In the genomic region with DNA sequence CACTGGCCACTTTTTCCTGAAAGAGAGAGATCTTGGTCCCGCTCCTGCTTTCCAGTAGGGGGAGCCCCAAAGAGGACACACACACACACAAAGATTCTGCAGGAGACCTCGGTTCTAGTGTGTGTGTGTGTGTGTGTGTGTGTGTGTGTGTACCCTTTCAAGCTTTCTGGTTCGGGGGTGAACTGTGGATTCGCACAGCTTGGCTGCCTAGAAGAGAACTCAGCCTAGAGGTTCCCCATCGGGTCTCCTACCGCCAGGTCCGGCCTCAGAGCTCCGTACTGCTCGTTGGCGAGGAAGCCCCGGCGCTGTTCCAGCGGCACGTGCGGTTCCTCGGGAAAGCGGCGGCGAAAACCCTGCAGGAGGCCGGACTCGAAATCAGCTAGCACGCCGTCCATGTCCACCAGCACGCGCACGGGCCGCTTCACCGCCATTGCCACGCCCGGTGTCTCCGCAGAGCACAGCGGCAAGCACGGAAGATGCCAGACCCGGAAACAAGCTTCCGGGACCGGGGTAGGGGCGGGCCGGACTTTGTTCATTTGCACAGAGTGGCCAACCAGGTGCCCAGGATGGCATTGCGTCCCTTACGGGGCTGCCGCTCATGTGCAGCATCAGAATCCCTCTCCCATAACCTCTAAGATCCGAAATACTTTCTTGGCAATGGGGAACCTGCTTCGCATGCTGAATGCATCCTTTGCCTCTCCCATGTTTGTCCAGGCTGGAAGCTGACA, we compare ENCODE assay signal across 8 mouse cellular contexts. TPM values are rescaled to one million over a fixed set of nuclear protein-coding genes. Genes with fewer than 3 reads are reported as not detected.
DNase-seq lines count a peak whose midpoint lies in the region; ATAC-seq and TF ChIP-seq lines count a peak whose summit lies in the region.

A gene (minus strand): TSS at position 507 of the 728 bp plus-strand sequence.

- no peak for TF ChIP-seq POLR2A in bone marrow macrophage, adult 2 months (IDR thresholded peaks at IDR 0.05; ENCODE audit: borderline replicate concordance, low read depth, low read length)
- TF ChIP-seq POLR2A in embryonic fibroblast, embryonic 13.5 days (IDR thresholded peaks at IDR 0.05; ENCODE audit: low read depth, low read length), result peak; percentile 89
- peak; percentile 63; the same call in 1 of the 2 replicates for TF ChIP-seq POLR2A in limb, embryonic 14.5 days (IDR thresholded peaks at IDR 0.05; ENCODE audit: borderline replicate concordance, extremely low read depth, insufficient read depth, insufficient read length)
- peak; percentile 92 for TF ChIP-seq POLR2A in spleen, adult 2 months (IDR thresholded peaks at IDR 0.05; ENCODE audit: low read depth, low read length)

- H3K4me3 ChIP-seq in bone marrow macrophage, adult 2 months (ENCODE audit: insufficient read depth, low read length), result peak within 1 kb of the TSS; percentile 79
- H3K4me3 ChIP-seq in embryonic fibroblast, embryonic 13.5 days (ENCODE audit: insufficient read depth, low read length), result peak within 1 kb of the TSS; percentile 51
- peak within 1 kb of the TSS; percentile 69 for H3K4me3 ChIP-seq in kidney, embryonic 14.5 days (ENCODE audit: low read length)
- H3K4me3 ChIP-seq in limb, embryonic 14.5 days (replicated peaks; ENCODE audit: low read length), result peak within 1 kb of the TSS; percentile 68
- peak within 1 kb of the TSS; percentile 57 for H3K4me3 ChIP-seq in midbrain, embryonic 16.5 days (ENCODE audit: low read depth, low read length)
- peak within 1 kb of the TSS; percentile 80 for H3K4me3 ChIP-seq in spleen, adult 2 months (ENCODE audit: extremely low read depth, insufficient read depth, insufficient read length)

- DNase-seq in B cell, adult 2 months, result peak; percentile 85 to 86
- DNase-seq in heart, adult 9 months (ENCODE audit: low spot score in 2 of 2), result peak; percentile 74 to 82
- peak; percentile 71 for DNase-seq in limb, embryonic 14.5 days (ENCODE audit: low spot score)
- peak; percentile 59 to 87 for DNase-seq in spleen, adult 2 months (ENCODE audit: low read depth in 1 of 2, low spot score in 2 of 2)

- peak; percentile 88 for ATAC-seq in kidney, embryonic 14.5 days (ENCODE audit: low FRiP score, low TSS enrichment)
- ATAC-seq in limb, embryonic 14.5 days (ENCODE audit: low FRiP score, low read depth), result peak; percentile 88
- peak; percentile 93 for ATAC-seq in midbrain, embryonic 16.5 days

- TF ChIP-seq CTCF in bone marrow macrophage, adult 2 months (IDR thresholded peaks at IDR 0.05; ENCODE audit: low read depth, low read length), result peak; percentile 78
- peak; percentile 37; the same call in 1 of the 2 replicates for TF ChIP-seq CTCF in embryonic fibroblast, embryonic 13.5 days (IDR thresholded peaks at IDR 0.05; ENCODE audit: borderline replicate concordance, insufficient read depth, low read length)
- TF ChIP-seq CTCF in spleen, adult 2 months (IDR thresholded peaks at IDR 0.05; ENCODE audit: extremely low read depth, insufficient read depth, insufficient read length, insufficient replicate concordance), result peak; percentile 40; the same call in 1 of the 2 replicates

- H3K4me2 ChIP-seq in kidney, embryonic 14.5 days (replicated peaks; ENCODE audit: low read depth, low read length), result peak within 1 kb of the TSS; percentile 87
- H3K4me2 ChIP-seq in limb, embryonic 14.5 days (replicated peaks; ENCODE audit: low read depth, low read length, severe bottlenecking), result peak within 1 kb of the TSS; percentile 58
- H3K4me2 ChIP-seq in midbrain, embryonic 16.5 days (ENCODE audit: low read length), result peak within 1 kb of the TSS; percentile 62

- peaks cover 2% of the 10 kb centered on the region; the same call in 1 of the 2 replicates for H3K36me3 ChIP-seq in kidney, embryonic 14.5 days (ENCODE audit: control insufficient read depth, insufficient read depth, low read length)
- H3K36me3 ChIP-seq in limb, embryonic 14.5 days (ENCODE audit: control insufficient read depth, insufficient read depth, low read length), result peaks cover 16% of the 10 kb centered on the region; the same call in 1 of the 2 replicates
- no peaks in the 10 kb centered on the region; the same call in 1 of the 2 replicates for H3K36me3 ChIP-seq in midbrain, embryonic 16.5 days (ENCODE audit: control insufficient read depth, insufficient read depth, low read length)
- H3K36me3 ChIP-seq in spleen, adult 2 months (ENCODE audit: control insufficient read depth, insufficient read depth, low read length), result peaks cover 17% of the 10 kb centered on the region

- peak within 1 kb of the TSS; percentile 59 for H3K27ac ChIP-seq in bone marrow macrophage, adult 2 months (ENCODE audit: insufficient read depth, low read depth, low read length)
- H3K27ac ChIP-seq in embryonic fibroblast, embryonic 13.5 days (ENCODE audit: insufficient read depth, low read length), result peak within 1 kb of the TSS; percentile 77
- H3K27ac ChIP-seq in kidney, embryonic 14.5 days (ENCODE audit: low read depth, low read length), result peak within 1 kb of the TSS; percentile 71
- H3K27ac ChIP-seq in limb, embryonic 14.5 days (replicated peaks; ENCODE audit: low read depth, low read length), result peak within 1 kb of the TSS; percentile 88
- H3K27ac ChIP-seq in midbrain, embryonic 16.5 days (ENCODE audit: low read length), result peak within 1 kb of the TSS; percentile 76
- peak within 1 kb of the TSS; percentile 80 for H3K27ac ChIP-seq in spleen, adult 2 months (ENCODE audit: insufficient read depth, low read length)

- peak within 1 kb of the TSS; percentile 70 for H3K9ac ChIP-seq in kidney, embryonic 14.5 days (ENCODE audit: low read depth, low read length)
- peak within 1 kb of the TSS; percentile 66 for H3K9ac ChIP-seq in limb, embryonic 14.5 days (ENCODE audit: low read depth, low read length, severe bottlenecking)
- peak within 1 kb of the TSS; percentile 75 for H3K9ac ChIP-seq in midbrain, embryonic 16.5 days (ENCODE audit: low read depth, low read length)

- H3K4me1 ChIP-seq in bone marrow macrophage, adult 2 months (ENCODE audit: control insufficient read depth, insufficient read depth, low read length), result peaks cover 4% of the 10 kb centered on the region
- no peaks in the 10 kb centered on the region for H3K4me1 ChIP-seq in embryonic fibroblast, embryonic 13.5 days (ENCODE audit: control insufficient read depth, insufficient read depth, low read length)
- peaks cover 9% of the 10 kb centered on the region; the same call in 1 of the 2 replicates for H3K4me1 ChIP-seq in kidney, embryonic 14.5 days (ENCODE audit: control insufficient read depth, insufficient read depth, low read length)
- 0 out of 2 replicates have a peak, but pooled peaks cover 5% of the 10 kb centered on the region for H3K4me1 ChIP-seq in limb, embryonic 14.5 days (ENCODE audit: control insufficient read depth, insufficient read depth, low read length)
- H3K4me1 ChIP-seq in midbrain, embryonic 16.5 days (ENCODE audit: control insufficient read depth, insufficient read depth, low read length), result peaks cover 14% of the 10 kb centered on the region
- peaks cover 5% of the 10 kb centered on the region; the same call in 1 of the 2 replicates for H3K4me1 ChIP-seq in spleen, adult 2 months (ENCODE audit: control insufficient read depth, insufficient read depth, insufficient read length)

- H3K27me3 ChIP-seq in kidney, embryonic 14.5 days (ENCODE audit: control insufficient read depth, insufficient read depth, low read length), result no peaks in the 10 kb centered on the region
- H3K27me3 ChIP-seq in limb, embryonic 14.5 days (ENCODE audit: control insufficient read depth, insufficient read depth, low read length), result no peaks in the 10 kb centered on the region
- H3K27me3 ChIP-seq in midbrain, embryonic 16.5 days (ENCODE audit: control insufficient read depth, insufficient read depth, low read depth, low read length), result no peaks in the 10 kb centered on the region
- no peaks in the 10 kb centered on the region for H3K27me3 ChIP-seq in spleen, adult 2 months (ENCODE audit: control insufficient read depth, insufficient read depth, low read length)

- no peaks in the 10 kb centered on the region for H3K9me3 ChIP-seq in kidney, embryonic 14.5 days (ENCODE audit: control insufficient read depth, low read length)
- H3K9me3 ChIP-seq in limb, embryonic 14.5 days (ENCODE audit: control insufficient read depth, low read length), result no peaks in the 10 kb centered on the region
- no peaks in the 10 kb centered on the region for H3K9me3 ChIP-seq in midbrain, embryonic 16.5 days (replicated peaks; ENCODE audit: control insufficient read depth, low read length, poor library complexity, severe bottlenecking)

- 0% methylated on average over 43 of the region's 43 CpGs for WGBS in kidney, embryonic 14.5 days
- WGBS in limb, embryonic 14.5 days, result under 1% methylated on average over 38 of the region's 43 CpGs
- under 1% methylated on average over 43 of the region's 43 CpGs for WGBS in midbrain, embryonic 16.5 days
- WGBS in spleen, adult 2 months, result under 1% methylated on average over 43 of the region's 43 CpGs

RNA-seq across cellular contexts. Expression of the gene that starts here (rescaled TPM):
- 66.3 and 79.3 TPM in 2 replicates for polyA plus RNA-seq in bone marrow macrophage, adult 2 months (2012; ENCODE audit: insufficient read depth, insufficient read length, missing spikeins)
- 54.2 and 76.2 TPM in 2 replicates for polyA plus RNA-seq in embryonic fibroblast, embryonic 13.5 days (2011; ENCODE audit: insufficient read length, low read depth, missing spikeins)
- polyA plus RNA-seq in kidney, embryonic 14.5 days (2014; fragmentation: Nextera tagmentation; extraction: Ambion mirVana), result 75.6 and 76.3 TPM in 2 replicates
- polyA plus RNA-seq in limb, embryonic 14.5 days (2012; rRNA removed), result 51.8 and 55.4 TPM in 2 replicates
- 70.6 and 76.6 TPM in 2 replicates for polyA plus RNA-seq in limb, embryonic 14.5 days (2014; fragmentation: Nextera tagmentation; extraction: Ambion mirVana)
- polyA plus RNA-seq in midbrain, embryonic 16.5 days (2015; fragmentation: Nextera tagmentation; extraction: Ambion mirVana), result 100 and 104 TPM in 2 replicates
- polyA plus RNA-seq in spleen, adult 2 months (2012; rRNA removed), result 59.1 and 73.6 TPM in 2 replicates

Comparison
In these comparisons a context has a peak if more than half of its experiments do, and no peak if none do; other contexts are left out.
1. Peak in every context shown above with its lines: DNase-seq, ATAC-seq, H3K4me3 ChIP-seq and H3K27ac ChIP-seq.